Mouse (Mus musculus): ENCODE measurements around the gene Ticrr.

DNA sequence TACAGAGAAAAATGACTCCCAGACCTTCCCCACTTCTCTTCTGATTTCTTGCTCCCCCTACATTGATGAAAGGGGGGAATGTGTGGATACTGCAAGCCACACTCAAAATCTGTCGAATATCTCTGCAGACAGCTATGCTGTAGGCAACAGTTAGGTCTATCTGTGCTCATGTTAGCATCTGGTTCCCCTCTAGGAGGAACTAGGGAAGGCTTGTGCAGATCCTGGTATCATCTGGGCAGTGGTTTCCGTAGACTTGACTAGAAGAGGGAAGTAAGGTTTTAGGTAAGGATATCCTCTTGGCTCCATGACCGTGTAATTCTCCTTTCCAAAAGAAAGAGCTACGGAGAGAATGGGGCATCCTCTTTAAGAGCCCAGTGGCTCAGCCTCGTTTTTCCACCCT, 84.6 kb downstream of the Ticrr start:
- no peak for TF ChIP-seq GATA1 (IDR thresholded peaks at IDR 0.05; ENCODE audit: borderline replicate concordance, low read length)
- no peak for TF ChIP-seq CTCF (IDR thresholded peaks at IDR 0.05; ENCODE audit: low read depth, low read length)
- TF ChIP-seq TAL1 (conservative IDR thresholded peaks at IDR 0.05; ENCODE audit: low read depth, low read length) = no peak
- TF ChIP-seq POLR2AphosphoS5 (IDR thresholded peaks at IDR 0.05; ENCODE audit: insufficient replicate concordance, low read depth, low read length) = no peak

All from G1E (cell line).